13 mouse cellular contexts compared by ENCODE assay signal in the genomic region with DNA sequence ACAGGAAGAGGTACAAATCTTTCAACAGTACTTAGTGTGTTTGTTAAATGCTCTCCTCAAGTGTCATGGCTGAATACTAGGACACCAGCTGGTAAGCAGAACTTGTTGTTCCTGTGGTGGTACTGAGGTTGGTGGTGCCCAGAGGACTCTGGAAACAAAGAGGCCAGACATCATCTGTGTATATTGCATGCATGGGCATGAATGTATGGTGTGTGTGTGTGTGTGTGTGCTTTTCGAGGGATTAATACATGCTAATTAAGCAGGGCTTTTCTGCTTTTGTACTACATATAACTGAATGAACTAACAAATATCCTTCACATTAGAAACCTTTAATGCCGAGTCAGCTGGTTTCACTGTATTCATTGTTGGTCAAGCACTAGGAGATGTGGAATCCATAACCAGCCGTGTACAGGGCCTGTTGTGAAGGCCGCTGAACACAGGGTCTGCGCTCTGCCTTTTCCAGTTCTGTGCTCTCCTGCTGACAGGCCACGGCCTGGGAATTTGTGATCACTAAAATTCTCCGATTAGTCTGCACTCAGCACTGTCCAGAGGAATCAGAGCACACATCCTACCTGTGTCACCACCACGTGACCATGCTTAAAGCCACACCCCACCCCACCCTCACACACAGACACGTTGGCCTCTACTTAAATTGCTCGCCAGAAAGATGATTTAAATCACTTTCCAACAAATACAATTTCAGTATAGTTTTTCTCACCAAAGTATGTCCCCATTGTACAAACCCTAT.
DNase-seq lines count a peak whose midpoint lies in the region; ATAC-seq lines count a peak whose summit lies in the region.
"Had no signal": no experiment of that assay in that cellular context is flagged by ENCODE, and none has a peak within 500 bp of the region (broad histone marks: within the 10 kb centered on the region; RNA-seq: fewer than 3 reads in every experiment).

No protein-coding gene starts in this region.

- H3K27me3 ChIP-seq in heart, embryonic 13.5 days (replicated peaks), result no peaks in the 10 kb centered on the region
- H3K27me3 ChIP-seq in midbrain, embryonic 10.5 days (ENCODE audit: low read depth, poor library complexity, severe bottlenecking), result no peaks in the 10 kb centered on the region
- no peaks in the 10 kb centered on the region for H3K27me3 ChIP-seq in midbrain, embryonic 16.5 days (ENCODE audit: control insufficient read depth, insufficient read depth, low read depth, low read length)
- H3K27me3 ChIP-seq in forebrain, embryonic 14.5 days (replicated peaks; ENCODE audit: control insufficient read depth, insufficient read depth, low read length), result no peaks in the 10 kb centered on the region
- no peaks in the 10 kb centered on the region for H3K27me3 ChIP-seq in stomach, embryonic 14.5 days (ENCODE audit: control insufficient read depth, insufficient read depth, low read length)
- H3K27me3 ChIP-seq: embryonic facial prominence, embryonic 15.5 days had no signal

- WGBS in heart, embryonic 13.5 days, result 53% methylated on average over 10 of the region's 10 CpGs
- 42% methylated on average over 10 of the region's 10 CpGs for WGBS in midbrain, embryonic 10.5 days
- WGBS in midbrain, embryonic 16.5 days, result 23% methylated on average over 10 of the region's 10 CpGs
- 22% methylated on average over 10 of the region's 10 CpGs for WGBS in forebrain, embryonic 14.5 days
- 59% methylated on average over 10 of the region's 10 CpGs for WGBS in stomach, embryonic 14.5 days

- peaks cover 59% of the 10 kb centered on the region for H3K4me1 ChIP-seq in heart, embryonic 13.5 days
- peaks cover 67% of the 10 kb centered on the region for H3K4me1 ChIP-seq in midbrain, embryonic 10.5 days
- peaks cover 16% of the 10 kb centered on the region for H3K4me1 ChIP-seq in midbrain, embryonic 16.5 days (ENCODE audit: control insufficient read depth, insufficient read depth, low read length)
- peaks cover 7% of the 10 kb centered on the region for H3K4me1 ChIP-seq in forebrain, embryonic 14.5 days (ENCODE audit: control insufficient read depth, insufficient read depth, low read length)
- peaks cover 35% of the 10 kb centered on the region for H3K4me1 ChIP-seq in stomach, embryonic 14.5 days (ENCODE audit: control insufficient read depth, insufficient read depth, low read length)

- no peak overlapping the region for H3K4me2 ChIP-seq in heart, embryonic 13.5 days
- no peak overlapping the region for H3K4me2 ChIP-seq in midbrain, embryonic 16.5 days (ENCODE audit: low read length)
- no peak overlapping the region for H3K4me2 ChIP-seq in forebrain, embryonic 14.5 days (ENCODE audit: low read length)
- H3K4me2 ChIP-seq in stomach, embryonic 14.5 days (replicated peaks; ENCODE audit: low read depth, low read length), result no peak overlapping the region
- H3K4me2 ChIP-seq: embryonic facial prominence, embryonic 15.5 days had no signal

- H3K9me3 ChIP-seq in heart, embryonic 13.5 days, result no peaks in the 10 kb centered on the region
- no peaks in the 10 kb centered on the region for H3K9me3 ChIP-seq in midbrain, embryonic 10.5 days (replicated peaks)
- no peaks in the 10 kb centered on the region for H3K9me3 ChIP-seq in midbrain, embryonic 16.5 days (replicated peaks; ENCODE audit: control insufficient read depth, low read length, poor library complexity, severe bottlenecking)
- H3K9me3 ChIP-seq in forebrain, embryonic 14.5 days (replicated peaks; ENCODE audit: control insufficient read depth, low read length), result no peaks in the 10 kb centered on the region
- H3K9me3 ChIP-seq in stomach, embryonic 14.5 days (ENCODE audit: control insufficient read depth, low read depth, low read length), result no peaks in the 10 kb centered on the region
- H3K9me3 ChIP-seq: embryonic facial prominence, embryonic 15.5 days had no signal

- H3K36me3 ChIP-seq in heart, embryonic 13.5 days, result no peaks in the 10 kb centered on the region
- no peaks in the 10 kb centered on the region for H3K36me3 ChIP-seq in midbrain, embryonic 10.5 days
- no peaks in the 10 kb centered on the region for H3K36me3 ChIP-seq in midbrain, embryonic 16.5 days (ENCODE audit: control insufficient read depth, insufficient read depth, low read length)
- H3K36me3 ChIP-seq in forebrain, embryonic 14.5 days (ENCODE audit: control insufficient read depth, insufficient read depth, low read length), result no peaks in the 10 kb centered on the region
- no peaks in the 10 kb centered on the region for H3K36me3 ChIP-seq in stomach, embryonic 14.5 days (ENCODE audit: control insufficient read depth, insufficient read depth, low read length)
- H3K36me3 ChIP-seq: embryonic facial prominence, embryonic 15.5 days had no signal

- no peak for DNase-seq in heart, postnatal 25 days (ENCODE audit: low spot score)
- peak; percentile 25 for DNase-seq in midbrain, embryonic 10.5 days (ENCODE audit: low spot score)
- no peak for DNase-seq in forebrain, embryonic 14.5 days (ENCODE audit: low spot score)
- DNase-seq in liver, result no peak
- DNase-seq in adrenal gland, postnatal 10 days, result no peak
- DNase-seq: adrenal gland, postnatal 36 days; cerebellum, adult 18-20 months; gastrocnemius, adult 2 months; retina, postnatal 1 day had no signal

- ATAC-seq in heart, embryonic 13.5 days (ENCODE audit: extremely low read depth, insufficient number of reproducible peaks, low FRiP score, low TSS enrichment), result no peak
- no peak for ATAC-seq in midbrain, embryonic 16.5 days
- peak; percentile 35; the same call in 1 of the 2 replicates for ATAC-seq in forebrain, embryonic 14.5 days
- peak; percentile 58; the same call in 1 of the 2 replicates for ATAC-seq in stomach, embryonic 14.5 days (ENCODE audit: insufficient number of reproducible peaks, insufficient read depth, low FRiP score, low read depth)

- no peak overlapping the region for H3K4me3 ChIP-seq in heart, embryonic 13.5 days
- H3K4me3 ChIP-seq in midbrain, embryonic 10.5 days, result no peak overlapping the region
- H3K4me3 ChIP-seq in midbrain, embryonic 16.5 days (ENCODE audit: low read depth, low read length), result no peak overlapping the region
- H3K4me3 ChIP-seq in forebrain, embryonic 14.5 days (ENCODE audit: low read depth, low read length), result no peak overlapping the region
- no peak overlapping the region for H3K4me3 ChIP-seq in stomach, embryonic 14.5 days (ENCODE audit: low read depth, low read length)
- H3K4me3 ChIP-seq: embryonic facial prominence, embryonic 15.5 days; gastrocnemius, adult 2 months had no signal

- H3K9ac ChIP-seq in heart, embryonic 13.5 days, result no peak overlapping the region
- H3K9ac ChIP-seq in midbrain, embryonic 16.5 days (ENCODE audit: low read depth, low read length), result no peak overlapping the region
- no peak overlapping the region for H3K9ac ChIP-seq in forebrain, embryonic 14.5 days (ENCODE audit: low read length)
- H3K9ac ChIP-seq in stomach, embryonic 14.5 days (replicated peaks; ENCODE audit: low read depth, low read length), result no peak overlapping the region
- H3K9ac ChIP-seq: embryonic facial prominence, embryonic 15.5 days had no signal

- intact Hi-C loops in heart, postnatal 25 days (cut with DNase I), result loop anchor here (5.0 kb wide), 1 partner anchor 290 kb away; no protein-coding TSS in a partner anchor

- H3K27ac ChIP-seq in heart, embryonic 13.5 days (replicated peaks), result peak overlapping the region; percentile 36
- H3K27ac ChIP-seq in midbrain, embryonic 10.5 days (replicated peaks), result peak overlapping the region; percentile 80
- H3K27ac ChIP-seq in midbrain, embryonic 16.5 days (ENCODE audit: low read length), result no peak overlapping the region
- H3K27ac ChIP-seq in forebrain, embryonic 14.5 days (ENCODE audit: low read depth, low read length), result no peak overlapping the region
- 0 out of 2 replicates have a peak overlapping the region, but pooled peaks have one; percentile 6 for H3K27ac ChIP-seq in stomach, embryonic 14.5 days (ENCODE audit: low read length)
- H3K27ac ChIP-seq: embryonic facial prominence, embryonic 15.5 days; gastrocnemius, adult 2 months had no signal

Comparison
In these comparisons a context has a peak if more than half of its experiments do, and no peak if none do; other contexts are left out.
1. H3K27ac ChIP-seq: peak in heart, embryonic 13.5 days (single experiment), midbrain, embryonic 10.5 days (single experiment) and stomach, embryonic 14.5 days (single experiment); none in midbrain, embryonic 16.5 days (single experiment) and forebrain, embryonic 14.5 days (single experiment).
2. ATAC-seq: peak in forebrain, embryonic 14.5 days (single experiment) and stomach, embryonic 14.5 days (single experiment); none in heart, embryonic 13.5 days (single experiment) and midbrain, embryonic 16.5 days (single experiment).